Mouse (Mus musculus): Measurements from ENCODE around the gene Arhgef2. TPM values are rescaled to one million over a fixed set of nuclear protein-coding genes. Genes with fewer than 3 reads are reported as not detected.

Arhgef2 gene
- polyA plus RNA-seq, 1 experiment = 302 TPM

DNA sequence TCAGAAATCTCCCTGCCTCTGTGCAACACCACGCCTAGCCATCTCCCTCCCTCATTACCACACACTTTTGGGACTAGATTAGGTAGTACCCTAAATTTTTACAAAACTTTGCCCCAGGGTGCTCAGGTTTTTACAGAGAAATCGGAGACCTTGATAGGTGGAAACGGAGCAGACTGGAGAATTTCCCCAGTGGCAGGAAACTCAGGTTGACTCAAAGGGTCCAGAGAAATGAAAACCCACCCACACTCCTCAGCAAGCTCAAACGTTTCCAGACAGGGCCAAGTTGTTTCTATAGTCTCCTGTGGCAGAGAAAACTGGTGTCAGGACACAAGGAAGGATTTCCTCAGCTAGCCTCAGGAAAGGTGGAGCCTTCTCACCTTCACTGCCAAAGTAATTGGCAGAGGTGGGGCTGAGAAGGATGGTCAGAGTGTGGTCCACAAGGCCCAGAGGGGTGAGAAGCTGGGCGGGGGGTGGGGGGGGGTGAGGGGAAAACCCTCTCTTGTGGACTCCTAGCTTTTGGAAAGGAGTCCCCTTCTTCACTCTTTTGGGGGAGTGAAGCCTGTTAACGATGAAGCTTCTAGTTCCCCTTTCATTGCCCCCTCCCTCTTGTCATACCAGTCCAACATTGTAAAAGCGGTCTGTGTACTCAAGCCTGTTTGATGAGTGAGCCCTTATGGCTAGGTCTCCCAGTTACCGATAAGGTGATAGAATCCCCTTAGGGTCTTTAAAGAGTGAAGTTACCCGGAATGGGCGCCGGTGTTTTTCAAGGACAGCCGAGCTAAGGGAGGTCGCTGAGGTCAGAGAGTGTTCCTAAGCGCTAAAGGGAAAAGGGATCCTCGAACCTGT, 14.6 kb downstream of the Arhgef2 start:
- H3K27me3 ChIP-seq (replicated peaks) = no peaks in the 10 kb centered on the region
- peak overlapping the region; percentile 96 for H3K4me3 ChIP-seq (replicated peaks)
- TF ChIP-seq GATA1 (IDR thresholded peaks at IDR 0.05; ENCODE audit: borderline replicate concordance, low read length) (no peak), FLI1 (IDR thresholded peaks at IDR 0.05; ENCODE audit: low read length) (no peak)
- peaks cover 48% of the 10 kb centered on the region for H3K36me3 ChIP-seq (replicated peaks; ENCODE audit: low read length)
- no peaks in the 10 kb centered on the region for H3K9me3 ChIP-seq
- peaks cover 86% of the 10 kb centered on the region for H3K4me1 ChIP-seq

DNA sequence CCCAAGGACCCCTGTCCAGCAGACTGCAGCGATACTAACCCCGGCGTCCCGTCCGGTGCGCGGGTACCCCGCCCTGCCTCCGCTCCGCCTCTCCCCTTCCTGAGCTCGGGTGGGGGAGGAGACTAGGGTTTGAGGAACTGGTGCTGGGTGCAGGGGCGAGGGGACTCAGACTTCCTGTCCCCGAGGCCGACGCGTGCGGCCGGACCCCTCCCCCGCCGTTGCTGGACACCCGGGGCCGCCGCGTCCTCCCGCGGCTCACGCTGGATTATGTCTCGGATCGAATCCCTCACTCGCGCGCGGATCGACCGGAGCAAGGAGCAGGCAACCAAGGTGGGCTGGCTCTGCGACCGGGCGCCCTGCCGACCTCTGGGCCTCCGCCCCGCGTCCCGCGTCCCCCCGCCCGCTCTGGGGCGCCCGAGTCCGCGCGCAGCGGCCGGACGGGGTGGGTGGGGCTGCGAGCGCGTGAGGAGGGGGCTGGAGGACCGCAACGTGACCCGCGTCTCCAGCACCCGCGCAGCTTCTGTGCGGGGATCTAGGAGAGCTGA, 15.3 kb downstream of the Arhgef2 start:
- Histone ChIP-seq H3K9me3 (no peaks in the 10 kb centered on the region), H3K36me3 (replicated peaks; ENCODE audit: low read length) (peaks cover 47% of the 10 kb centered on the region), H3K4me3 (replicated peaks) (peak overlapping the region; percentile 96), H3K4me1 (peaks cover 86% of the 10 kb centered on the region), H3K27me3 (replicated peaks) (no peaks in the 10 kb centered on the region)
- TF ChIP-seq FLI1 (IDR thresholded peaks at IDR 0.05; ENCODE audit: low read length) (no peak), GATA1 (IDR thresholded peaks at IDR 0.05; ENCODE audit: borderline replicate concordance, low read length) (no peak)

DNA sequence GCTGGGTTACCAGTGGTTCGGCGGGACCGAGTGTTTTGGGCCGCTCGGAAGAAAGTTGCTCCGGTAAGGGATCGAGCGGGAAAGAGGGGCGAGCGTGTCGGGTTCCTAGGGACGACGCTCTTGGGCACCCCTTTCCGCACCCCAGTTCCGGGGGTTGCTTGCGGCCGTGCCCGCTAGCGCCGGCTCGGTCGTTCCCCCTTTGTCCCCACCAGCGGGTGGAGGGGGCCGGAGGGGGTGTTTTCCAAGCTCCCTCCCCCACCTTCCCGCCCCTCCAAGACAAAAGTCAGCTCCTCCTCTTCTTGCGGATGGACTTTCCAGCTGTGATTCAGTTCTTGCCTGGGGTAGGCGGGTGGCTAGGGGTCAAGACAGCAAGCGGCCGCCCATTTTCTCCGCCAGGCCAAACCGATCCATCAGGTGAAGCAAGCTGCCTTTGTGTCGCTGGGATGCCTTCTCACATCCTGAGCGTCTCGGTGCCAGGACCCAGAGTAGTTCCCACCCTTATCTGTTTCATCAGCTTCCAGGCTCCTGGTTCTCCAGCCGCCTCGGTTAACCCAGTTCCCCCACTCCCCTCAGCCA, 15.9 kb downstream of the Arhgef2 start:
- Histone ChIP-seq H3K36me3 (replicated peaks; ENCODE audit: low read length) (peaks cover 47% of the 10 kb centered on the region), H3K4me1 (peaks cover 86% of the 10 kb centered on the region), H3K9me3 (no peaks in the 10 kb centered on the region), H3K4me3 (replicated peaks) (peak overlapping the region; percentile 96), H3K27me3 (replicated peaks) (no peaks in the 10 kb centered on the region)
- TF ChIP-seq FLI1 (IDR thresholded peaks at IDR 0.05; ENCODE audit: low read length) (no peak), GATA1 (IDR thresholded peaks at IDR 0.05; ENCODE audit: borderline replicate concordance, low read length) (no peak)

DNA sequence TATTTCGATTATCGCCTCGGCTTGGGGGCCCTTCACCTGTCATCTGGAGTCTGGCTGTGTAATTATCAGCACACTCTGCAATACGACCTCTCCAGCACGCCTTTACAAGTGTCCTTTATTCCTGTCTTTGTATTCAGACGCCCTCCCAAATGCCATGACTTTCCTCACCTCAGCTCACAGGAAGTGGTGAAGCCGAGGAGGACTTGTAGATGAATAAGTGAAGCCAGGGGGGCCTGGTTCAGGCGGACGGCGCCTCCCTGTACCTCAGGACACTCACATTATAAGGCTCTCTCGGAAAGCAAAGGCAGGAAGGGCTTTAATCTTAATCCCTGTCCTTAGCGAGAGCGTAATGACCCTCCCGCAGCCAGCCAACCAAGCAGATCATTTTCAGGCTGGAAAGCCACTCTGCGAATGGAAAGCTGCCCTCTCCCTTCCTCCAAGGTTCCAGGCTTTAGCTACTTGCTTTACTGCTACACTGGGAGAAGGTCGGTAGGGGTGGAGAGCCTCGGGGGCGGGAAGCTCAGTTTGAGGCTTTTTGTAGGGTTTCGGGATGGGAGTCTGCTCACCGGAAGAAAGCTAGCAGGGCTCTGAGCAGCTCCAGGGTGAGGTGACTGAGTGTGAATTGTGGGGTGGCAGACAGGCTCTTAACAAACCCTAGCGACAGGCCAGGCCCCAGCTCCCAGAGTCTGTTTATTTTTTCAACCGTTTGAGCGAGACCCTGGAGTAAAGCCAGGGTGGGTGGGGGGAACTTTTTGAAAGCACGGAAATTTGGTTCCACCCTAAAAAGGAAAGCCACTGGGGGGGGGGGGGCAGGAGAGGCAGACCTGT, 16.6 kb downstream of the Arhgef2 start:
- TF ChIP-seq GATA1 (IDR thresholded peaks at IDR 0.05; ENCODE audit: borderline replicate concordance, low read length) (no peak), FLI1 (IDR thresholded peaks at IDR 0.05; ENCODE audit: low read length) (no peak)
- Histone ChIP-seq H3K9me3 (no peaks in the 10 kb centered on the region), H3K4me1 (peaks cover 86% of the 10 kb centered on the region), H3K27me3 (replicated peaks) (no peaks in the 10 kb centered on the region), H3K36me3 (replicated peaks; ENCODE audit: low read length) (peaks cover 41% of the 10 kb centered on the region), H3K4me3 (replicated peaks) (peak overlapping the region; percentile 96)

DNA sequence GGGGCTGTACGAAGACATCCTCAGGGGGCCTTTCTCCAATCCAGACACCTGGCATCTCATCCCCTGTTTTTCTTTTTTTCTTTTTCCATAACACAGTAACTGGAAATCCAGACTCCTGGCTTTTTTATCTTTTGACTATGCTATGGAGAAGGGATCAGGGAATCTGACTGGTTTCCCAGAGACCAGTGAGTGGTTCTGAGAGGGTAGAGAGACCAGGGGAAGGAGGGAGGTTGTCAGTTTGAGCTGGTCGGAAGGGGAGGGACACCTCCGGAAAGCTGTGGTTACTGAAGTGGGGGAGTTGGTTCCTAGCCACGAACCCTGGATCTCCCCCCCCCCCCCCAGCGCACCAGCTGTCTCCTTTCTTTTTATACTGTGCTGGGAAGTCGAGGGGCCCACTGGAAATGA, 17.2 kb downstream of the Arhgef2 start:
- Histone ChIP-seq H3K4me1 (peaks cover 86% of the 10 kb centered on the region), H3K36me3 (replicated peaks; ENCODE audit: low read length) (peaks cover 40% of the 10 kb centered on the region), H3K4me3 (replicated peaks) (peak overlapping the region; percentile 96), H3K27me3 (replicated peaks) (no peaks in the 10 kb centered on the region), H3K9me3 (no peaks in the 10 kb centered on the region)
- no peak for TF ChIP-seq GATA1 (IDR thresholded peaks at IDR 0.05; ENCODE audit: borderline replicate concordance, low read length)
- no peak for TF ChIP-seq FLI1 (IDR thresholded peaks at IDR 0.05; ENCODE audit: low read length)

DNA sequence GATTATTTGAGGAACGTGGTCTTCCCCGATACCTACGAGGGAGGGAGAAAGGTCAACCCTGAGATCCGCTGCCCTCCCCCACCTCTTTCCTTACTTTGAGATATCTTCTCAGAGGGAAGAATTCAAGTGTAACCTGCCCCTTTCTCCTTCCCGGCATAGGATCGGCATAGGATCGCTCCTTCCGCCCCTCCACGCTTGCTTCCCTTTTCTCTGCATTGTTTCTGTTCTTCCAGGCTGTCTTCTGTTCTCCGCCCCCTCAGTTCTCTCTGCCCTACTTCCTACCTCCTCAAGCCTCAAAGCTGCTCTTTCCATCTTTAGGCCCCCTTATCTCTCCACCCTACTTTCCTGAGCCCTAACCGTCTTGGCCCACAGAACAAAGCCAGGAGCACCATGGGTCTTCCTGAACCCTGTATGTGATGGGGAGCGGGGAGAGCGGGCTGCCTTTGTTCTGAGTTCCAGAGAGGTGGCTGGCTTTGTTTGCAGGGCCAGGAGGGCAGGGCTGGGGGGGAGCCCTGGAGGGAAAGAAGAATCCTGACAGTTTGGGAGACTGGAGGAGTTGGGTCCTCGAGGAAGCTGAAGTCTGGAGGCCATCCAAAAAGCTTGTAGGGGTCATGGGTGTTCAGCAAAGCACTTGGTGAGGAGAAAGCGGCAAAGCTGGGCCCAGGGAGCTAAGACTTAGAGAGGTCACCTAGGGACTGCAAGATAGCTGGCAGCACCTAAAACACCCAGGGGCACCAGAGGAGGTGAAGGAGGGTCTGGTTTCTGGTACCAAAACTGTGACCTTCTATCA, 17.8 kb downstream of the Arhgef2 start:
- peak overlapping the region; percentile 96 for H3K4me3 ChIP-seq (replicated peaks)
- H3K4me1 ChIP-seq = peaks cover 86% of the 10 kb centered on the region
- H3K36me3 ChIP-seq (replicated peaks; ENCODE audit: low read length) = peaks cover 40% of the 10 kb centered on the region
- TF ChIP-seq FLI1 (IDR thresholded peaks at IDR 0.05; ENCODE audit: low read length) (no peak), GATA1 (IDR thresholded peaks at IDR 0.05; ENCODE audit: borderline replicate concordance, low read length) (no peak)
- H3K27me3 ChIP-seq (replicated peaks) = no peaks in the 10 kb centered on the region
- no peaks in the 10 kb centered on the region for H3K9me3 ChIP-seq

DNA sequence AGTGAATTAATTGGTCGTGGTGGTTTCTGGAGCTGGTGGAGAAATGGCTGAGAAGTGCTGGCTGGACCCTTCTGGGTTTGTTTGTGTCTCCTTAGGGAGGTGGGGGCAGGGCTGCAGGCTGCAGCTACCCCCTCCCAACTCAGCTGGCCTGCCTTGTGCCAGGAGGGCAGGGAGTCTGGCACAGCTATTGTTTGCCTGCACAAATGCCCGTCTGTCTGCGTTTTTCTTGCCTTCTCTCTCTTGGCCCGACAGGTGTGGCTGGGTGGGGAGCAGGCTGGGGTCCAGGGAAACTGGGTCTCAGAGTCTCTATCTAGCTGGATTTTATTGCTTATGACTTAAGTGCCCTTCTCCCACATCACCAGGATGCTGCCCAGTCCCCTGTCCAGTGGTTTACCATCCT, 18.6 kb downstream of the Arhgef2 start:
- TF ChIP-seq GATA1 (IDR thresholded peaks at IDR 0.05; ENCODE audit: borderline replicate concordance, low read length) (no peak), FLI1 (IDR thresholded peaks at IDR 0.05; ENCODE audit: low read length) (no peak)
- no peaks in the 10 kb centered on the region for H3K9me3 ChIP-seq
- peaks cover 87% of the 10 kb centered on the region for H3K4me1 ChIP-seq
- peak overlapping the region; percentile 96 for H3K4me3 ChIP-seq (replicated peaks)
- H3K36me3 ChIP-seq (replicated peaks; ENCODE audit: low read length) = peaks cover 42% of the 10 kb centered on the region
- H3K27me3 ChIP-seq (replicated peaks) = no peaks in the 10 kb centered on the region

DNA sequence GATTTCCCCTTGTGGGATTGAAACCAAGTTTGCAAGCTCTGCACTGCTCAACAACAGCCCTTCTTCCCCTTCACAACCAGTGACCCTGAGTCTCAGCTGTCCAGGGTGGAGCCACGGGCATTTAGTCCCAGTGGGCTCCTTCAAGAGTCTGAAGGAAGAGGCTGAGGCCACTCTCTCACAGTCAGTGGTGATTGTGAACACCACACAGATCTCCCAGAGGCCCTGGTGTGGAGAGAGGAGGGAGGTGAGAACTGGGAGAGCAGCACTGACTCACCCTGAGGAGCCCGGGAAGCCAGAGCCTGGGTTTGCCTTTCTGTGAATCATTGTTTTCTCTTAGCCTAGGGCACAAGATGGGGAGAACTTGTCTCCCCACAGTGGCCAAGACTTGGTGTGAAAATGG, 19.2 kb downstream of the Arhgef2 start:
- Histone ChIP-seq H3K9me3 (no peaks in the 10 kb centered on the region), H3K27me3 (replicated peaks) (no peaks in the 10 kb centered on the region), H3K36me3 (replicated peaks; ENCODE audit: low read length) (peaks cover 48% of the 10 kb centered on the region), H3K4me3 (replicated peaks) (peak overlapping the region; percentile 96), H3K4me1 (peaks cover 87% of the 10 kb centered on the region)
- TF ChIP-seq GATA1 (IDR thresholded peaks at IDR 0.05; ENCODE audit: borderline replicate concordance, low read length) (no peak), FLI1 (IDR thresholded peaks at IDR 0.05; ENCODE audit: low read length) (no peak)

DNA sequence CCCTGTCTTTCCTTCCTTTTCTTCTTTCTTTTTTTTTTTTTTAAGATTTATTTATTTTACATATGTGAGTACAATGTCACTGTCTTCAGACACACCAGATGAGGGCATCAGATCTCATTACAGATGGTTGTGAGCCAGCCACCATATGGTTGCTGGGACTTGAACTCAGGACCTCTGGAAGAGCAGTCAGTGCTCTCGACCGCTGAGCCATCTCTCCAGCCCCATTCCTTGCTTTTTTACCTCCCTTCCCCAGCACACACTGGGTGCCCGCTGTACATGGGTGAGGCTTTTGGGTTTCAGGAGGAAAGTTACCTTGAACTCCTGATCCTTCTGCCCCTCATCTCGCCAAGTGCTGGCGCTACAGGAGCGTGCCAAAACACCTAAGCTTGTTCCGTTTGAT, 19.8 kb downstream of the Arhgef2 start:
- Histone ChIP-seq H3K4me1 (peaks cover 87% of the 10 kb centered on the region), H3K27me3 (replicated peaks) (no peaks in the 10 kb centered on the region), H3K36me3 (replicated peaks; ENCODE audit: low read length) (peaks cover 53% of the 10 kb centered on the region), H3K9me3 (no peaks in the 10 kb centered on the region), H3K4me3 (replicated peaks) (peak overlapping the region; percentile 96)
- TF ChIP-seq GATA1 (IDR thresholded peaks at IDR 0.05; ENCODE audit: borderline replicate concordance, low read length) (no peak), FLI1 (IDR thresholded peaks at IDR 0.05; ENCODE audit: low read length) (no peak)
